Comparison of ENCODE assay signal across 8 mouse cellular contexts in the genomic region with DNA sequence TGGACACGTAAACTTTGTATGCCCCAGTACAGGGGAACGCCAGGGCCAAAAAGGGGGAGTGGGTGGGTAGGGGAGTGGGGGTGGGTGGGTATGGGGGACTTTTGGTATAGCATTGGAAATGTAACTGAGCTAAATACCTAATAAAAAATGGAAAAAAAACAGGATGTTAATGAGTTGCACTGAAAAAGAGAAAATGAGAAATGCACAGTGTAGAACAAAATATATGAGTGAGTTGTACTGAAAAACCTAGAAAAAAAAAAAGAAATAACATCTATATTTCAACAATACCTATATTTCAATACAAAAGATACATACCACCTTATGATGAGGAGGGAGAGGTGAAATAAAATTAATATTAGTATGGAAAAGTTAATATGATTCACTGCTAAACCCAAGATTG.
DNase-seq lines count a peak whose midpoint lies in the region; ATAC-seq and TF ChIP-seq lines count a peak whose summit lies in the region.
"Not testable (repeated sequence)": the region's sequence is repeated elsewhere in the genome, so short reads cannot be mapped to it uniquely, and the experiment has no call there.

No protein-coding gene starts in this region.

- WGBS in kidney, postnatal 0 days: no CpG with 5 or more reads among the region's 2 CpGs

- DNase-seq in 3T3-L1 (ENCODE audit: low read depth, low spot score) (peak; percentile 3), adipocyte (ENCODE audit: low spot score) (peak; percentile 35)
- not testable (repeated sequence) for DNase-seq in G1E (ENCODE audit: low spot score)
- DNase-seq in kidney, postnatal 0 days (ENCODE audit: low spot score): peak; percentile 5
- DNase-seq in splenic B cell, adult 2 months (ENCODE audit: low read depth, low spot score): peak; percentile 21

- not testable (repeated sequence) for TF ChIP-seq CTCF in G1E (IDR thresholded peaks at IDR 0.05; ENCODE audit: low read depth, low read length); kidney, postnatal 0 days (IDR thresholded peaks at IDR 0.05; ENCODE audit: low read depth)

- H3K4me1 ChIP-seq in G1E (ENCODE audit: insufficient read depth, low read depth, low read length); kidney, postnatal 0 days (replicated peaks; ENCODE audit: insufficient read depth, low read length): not testable (repeated sequence)

- not testable (repeated sequence) for H3K36me3 ChIP-seq in G1E (replicated peaks); kidney, postnatal 0 days (ENCODE audit: insufficient read depth, low read length); splenic B cell, adult 2 months (ENCODE audit: control insufficient read depth, insufficient read depth, low read length, poor library complexity, severe bottlenecking)

- H3K27ac ChIP-seq in kidney, postnatal 0 days: not testable (repeated sequence)

- peak; percentile 76 for ATAC-seq in G1E (ENCODE audit: extremely low read depth, insufficient number of reproducible peaks, low FRiP score, poor library complexity, severe bottlenecking)
- ATAC-seq in erythroblast, adult 5-6 weeks (replicated peaks; ENCODE audit: low FRiP score, poor library complexity, severe bottlenecking): peak; percentile 82
- ATAC-seq in granulocyte monocyte progenitor cell, adult 5-6 weeks (replicated peaks; ENCODE audit: poor library complexity, severe bottlenecking): peak; percentile 68; the same call in 1 of the 2 replicates
- not testable (repeated sequence) for ATAC-seq in kidney, postnatal 0 days (replicated peaks; ENCODE audit: low FRiP score, low read depth)
- peak; percentile 85 for ATAC-seq in megakaryocyte-erythroid progenitor cell, adult 5-6 weeks (replicated peaks; ENCODE audit: low FRiP score, low TSS enrichment, poor library complexity, severe bottlenecking)

- not testable (repeated sequence) for H3K9ac ChIP-seq in kidney, postnatal 0 days (ENCODE audit: low read depth, low read length)

- not testable (repeated sequence) for H3K4me2 ChIP-seq in kidney, postnatal 0 days (ENCODE audit: low read length)

- H3K4me3 ChIP-seq in G1E (ENCODE audit: low read depth, low read length); kidney, postnatal 0 days (replicated peaks; ENCODE audit: low read depth, low read length): not testable (repeated sequence)

- not testable (repeated sequence) for H3K9me3 ChIP-seq in G1E (replicated peaks); kidney, postnatal 0 days (replicated peaks; ENCODE audit: low read length)

- not testable (repeated sequence) for H3K27me3 ChIP-seq in G1E (ENCODE audit: insufficient read depth, low read length); kidney, postnatal 0 days (ENCODE audit: insufficient read depth, low read length); splenic B cell, adult 2 months (ENCODE audit: control insufficient read depth, insufficient read depth, low read length, poor library complexity, severe bottlenecking)
